Mouse (Mus musculus): ENCODE data around the gene Tsga10ip. TPM values are rescaled to one million over a fixed set of nuclear protein-coding genes. Genes with fewer than 3 reads are reported as not detected.

Tsga10ip gene
- polyA plus RNA-seq, 1 experiment from 2014 or later: not detected

Other genes starting within 250 kb of the Tsga10ip start
- 23.5 and 23.7 TPM in 2 replicates for gene Pacs1, start 129.4 kb downstream of the Tsga10ip start, polyA plus RNA-seq (2014; fragmentation: Nextera tagmentation; extraction: Ambion mirVana)
- gene Sf3b2, start 107.1 kb downstream of the Tsga10ip start, polyA plus RNA-seq (2014; fragmentation: Nextera tagmentation; extraction: Ambion mirVana): 325 and 343 TPM in 2 replicates
- 3.1 and 3.3 TPM in 2 replicates for gene Gal3st3, start 104.2 kb downstream of the Tsga10ip start, polyA plus RNA-seq (2014; fragmentation: Nextera tagmentation; extraction: Ambion mirVana)
- gene Catsper1, start 66.8 kb downstream of the Tsga10ip start, polyA plus RNA-seq (2014; fragmentation: Nextera tagmentation; extraction: Ambion mirVana): not detected in 2 replicates
- 0.78 and 1.5 TPM in 2 replicates for gene Cst6, start 53.0 kb downstream of the Tsga10ip start, polyA plus RNA-seq (2014; fragmentation: Nextera tagmentation; extraction: Ambion mirVana)
- gene Eif1ad, start 35.8 kb downstream of the Tsga10ip start, polyA plus RNA-seq (2014; fragmentation: Nextera tagmentation; extraction: Ambion mirVana): 44.3 and 45.9 TPM in 2 replicates
- gene Banf1, start 35.4 kb downstream of the Tsga10ip start, polyA plus RNA-seq (2014; fragmentation: Nextera tagmentation; extraction: Ambion mirVana): 434 and 456 TPM in 2 replicates
- gene Sart1, start 13.8 kb downstream of the Tsga10ip start, polyA plus RNA-seq (2014; fragmentation: Nextera tagmentation; extraction: Ambion mirVana): 56.3 and 65.0 TPM in 2 replicates
- 191 and 198 TPM in 2 replicates for gene Drap1, start 22.5 kb upstream of the Tsga10ip start, polyA plus RNA-seq (2014; fragmentation: Nextera tagmentation; extraction: Ambion mirVana)
- 35.8 and 39.2 TPM in 2 replicates for gene AI837181, start 22.6 kb upstream of the Tsga10ip start, polyA plus RNA-seq (2014; fragmentation: Nextera tagmentation; extraction: Ambion mirVana)
- not detected in 2 replicates for gene Fosl1, start 45.0 kb upstream of the Tsga10ip start, polyA plus RNA-seq (2014; fragmentation: Nextera tagmentation; extraction: Ambion mirVana)
- gene Ccdc85b, start 55.4 kb upstream of the Tsga10ip start, polyA plus RNA-seq (2014; fragmentation: Nextera tagmentation; extraction: Ambion mirVana): 6.8 and 7.8 TPM in 2 replicates
- gene Fibp, start 58.1 kb upstream of the Tsga10ip start, polyA plus RNA-seq (2014; fragmentation: Nextera tagmentation; extraction: Ambion mirVana): 126 and 130 TPM in 2 replicates
- gene Ctsw, start 66.0 kb upstream of the Tsga10ip start, polyA plus RNA-seq (2014; fragmentation: Nextera tagmentation; extraction: Ambion mirVana): 1.5 and 2.3 TPM in 2 replicates
- gene Efemp2, start 71.4 kb upstream of the Tsga10ip start, polyA plus RNA-seq (2014; fragmentation: Nextera tagmentation; extraction: Ambion mirVana): 177 and 179 TPM in 2 replicates
- 41.2 and 46.6 TPM in 2 replicates for gene Mus81, start 85.9 kb upstream of the Tsga10ip start, polyA plus RNA-seq (2014; fragmentation: Nextera tagmentation; extraction: Ambion mirVana)
- 2,904 and 2,937 TPM in 2 replicates for gene Cfl1, start 87.9 kb upstream of the Tsga10ip start, polyA plus RNA-seq (2014; fragmentation: Nextera tagmentation; extraction: Ambion mirVana)
- gene 1700020D05Rik, start 101.3 kb upstream of the Tsga10ip start, polyA plus RNA-seq (2014; fragmentation: Nextera tagmentation; extraction: Ambion mirVana): 0.25 and 0.42 TPM in 2 replicates
- 12.4 and 13.0 TPM in 2 replicates for gene Snx32, start 108.0 kb upstream of the Tsga10ip start, polyA plus RNA-seq (2014; fragmentation: Nextera tagmentation; extraction: Ambion mirVana)
- 11.2 and 11.5 TPM in 2 replicates for gene Ovol1, start 158.1 kb upstream of the Tsga10ip start, polyA plus RNA-seq (2014; fragmentation: Nextera tagmentation; extraction: Ambion mirVana)
- 5.5 and 6.1 TPM in 2 replicates for gene Ap5b1, start 165.5 kb upstream of the Tsga10ip start, polyA plus RNA-seq (2014; fragmentation: Nextera tagmentation; extraction: Ambion mirVana)
- gene Rnaseh2c, start 199.3 kb upstream of the Tsga10ip start, polyA plus RNA-seq (2014; fragmentation: Nextera tagmentation; extraction: Ambion mirVana): 113 and 119 TPM in 2 replicates
- 30.5 and 37.0 TPM in 2 replicates for gene Kat5, start 207.7 kb upstream of the Tsga10ip start, polyA plus RNA-seq (2014; fragmentation: Nextera tagmentation; extraction: Ambion mirVana)
- gene Rela, start 235.0 kb upstream of the Tsga10ip start, polyA plus RNA-seq (2014; fragmentation: Nextera tagmentation; extraction: Ambion mirVana): 49.0 and 52.2 TPM in 2 replicates